Comparison of ENCODE assay signal across 16 mouse cellular contexts in the genomic region with DNA sequence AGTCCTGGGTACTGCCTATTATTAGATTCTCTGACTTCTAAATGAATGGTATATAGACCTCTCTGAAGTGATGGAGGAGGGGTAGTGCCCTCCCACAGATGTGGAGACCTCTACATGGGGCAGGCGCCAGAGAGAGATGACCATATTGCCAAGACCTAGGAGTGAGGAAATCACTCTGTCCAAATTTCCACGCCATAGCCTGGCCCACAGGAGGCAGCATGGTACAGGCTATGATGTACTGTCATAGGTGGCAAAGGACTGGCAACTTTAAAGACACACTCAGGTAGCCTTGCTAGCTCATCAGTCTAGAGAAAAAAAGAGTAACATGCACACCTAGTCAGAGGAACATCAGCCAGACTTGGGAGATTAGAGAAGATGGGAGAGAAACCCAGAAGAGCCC.
A peak's percentile ranks its signal among the peaks of the same experiment; 100 is the strongest.
DNase-seq lines count a peak whose midpoint lies in the region; TF ChIP-seq lines count a peak whose summit lies in the region.
"Had no signal": no experiment of that assay in that cellular context is flagged by ENCODE, and none has a peak within 500 bp of the region (broad histone marks: within the 10 kb centered on the region; RNA-seq: fewer than 3 reads in every experiment).

No protein-coding gene starts in this region.

- H3K4me3 ChIP-seq in gastrocnemius, adult 2 months = no peak overlapping the region
- no peak overlapping the region for H3K4me3 ChIP-seq in layer of hippocampus, adult 2 months
- H3K4me3 ChIP-seq: embryonic facial prominence, embryonic 13.5 days; forebrain, embryonic 13.5 days; hindbrain, embryonic 13.5 days; kidney, embryonic 15.5 days; limb, embryonic 15.5 days; midbrain, embryonic 10.5 days had no signal

- no peak for DNase-seq in gastrocnemius, adult 2 months
- DNase-seq in gastrocnemius, postnatal 25 days = no peak
- DNase-seq in layer of hippocampus, adult 2 months (ENCODE audit: low spot score in 2 of 2) = no peak
- DNase-seq in layer of hippocampus, adult 9-11 months = no peak
- DNase-seq in thymus, postnatal 4 days = peak; percentile 30
- no peak for DNase-seq in thymus, postnatal 0 days (ENCODE audit: low spot score)
- DNase-seq in urinary bladder, postnatal 14 days (ENCODE audit: low spot score) = no peak
- DNase-seq: adrenal gland, postnatal 25 days; gastrocnemius, postnatal 36 days; spleen, adult 18-20 months had no signal

- TF ChIP-seq CTCF in gastrocnemius, adult 2 months (IDR thresholded peaks at IDR 0.05) = peak; percentile 41
- TF ChIP-seq CTCF in layer of hippocampus, adult 2 months (conservative IDR thresholded peaks at IDR 0.05) = peak; percentile 49

- intact Hi-C loops in gastrocnemius, adult 2 months (cut with DNase I) = no loop called here

- no peak overlapping the region for H3K27ac ChIP-seq in gastrocnemius, adult 2 months
- H3K27ac ChIP-seq in layer of hippocampus, adult 2 months = peak overlapping the region; percentile 88; the same call in 1 of the 2 replicates
- H3K27ac ChIP-seq: embryonic facial prominence, embryonic 13.5 days; forebrain, embryonic 13.5 days; limb, embryonic 15.5 days; midbrain, embryonic 10.5 days had no signal
